Mouse (Mus musculus) heart, embryonic 16.5 days (tissue): ENCODE results near the gene Gm48552. TPM values are rescaled to one million over a fixed set of nuclear protein-coding genes. Genes with fewer than 3 reads are reported as not detected.

ENCODE experiments used
- ATAC-seq: fragments of 200-750 bp; cut with Nextera tagmentation; replicated peaks from 2 replicates; pipeline ENCODE4 v1.8.0; 2017; ENCODE audit warnings: moderate number of reproducible peaks; ENCODE audit not compliant: insufficient read depth, low FRiP score; ENCODE audit errors: extremely low read depth
- H3K27ac ChIP-seq: fragments of 300-500 bp; sonication (generic); 2 replicates; pipeline ENCODE4 v1.5.1; 2014; ENCODE audit warnings: mild to moderate bottlenecking, low read length, control low read depth, moderate library complexity
- H3K27me3 ChIP-seq: fragments of 300-500 bp; sonication (generic); 2 replicates; pipeline ENCODE4 v1.6.1; 2014; ENCODE audit warnings: low read length, mixed read lengths; ENCODE audit not compliant: control insufficient read depth, insufficient read depth
- H3K36me3 ChIP-seq: fragments of 300-500 bp; sonication (generic); 2 replicates; pipeline ENCODE4 v1.6.1; 2014; ENCODE audit not compliant: control insufficient read depth, insufficient read depth
- H3K4me1 ChIP-seq: fragments of 300-500 bp; sonication (generic); 2 replicates; pipeline ENCODE4 v1.6.1; 2014; ENCODE audit warnings: low read length, mixed read lengths; ENCODE audit not compliant: control insufficient read depth, insufficient read depth
- H3K4me2 ChIP-seq: fragments of 300-500 bp; sonication (generic); 2 replicates; pipeline ENCODE4 v1.6.1; 2014; ENCODE audit warnings: low read depth, mild to moderate bottlenecking, control low read depth, low read length
- H3K4me3 ChIP-seq: fragments of 300-500 bp; sonication (generic); 2 replicates; pipeline ENCODE4 v1.5.1; 2014; ENCODE audit warnings: mild to moderate bottlenecking, control low read depth, low read length
- H3K9ac ChIP-seq: fragments of 300-500 bp; sonication (generic); 2 replicates; pipeline ENCODE4 v1.6.1; 2014; ENCODE audit warnings: low read length, control low read depth
- H3K9me3 ChIP-seq: fragments of 300-500 bp; sonication (generic); replicated peaks from 2 replicates; pipeline ENCODE4 v1.6.1; 2016; ENCODE audit warnings: low read length; ENCODE audit not compliant: control insufficient read depth
- WGBS: fragments of 180-500 bp; shearing (Covaris S2); extraction: QIAGEN DNeasy Blood & Tissue Kit; methylation state at CpG from one replicate; pipeline ENCODE4 v1.1.7; 2014; 5-methylcytosine and 5-hydroxymethylcytosine counted together
- polyA plus RNA-seq: library from polyadenylated mRNA; unstranded; fragments of >200 nt; fragmentation: Nextera tagmentation; extraction: Ambion mirVana; gene quantifications from 2 replicates; pipeline ENCODE4 v1.2.1, GENCODE M21; 2015

Gene Gm48552
- polyA plus RNA-seq, 1 experiment from 2014 or later = 0.83 TPM

DNA sequence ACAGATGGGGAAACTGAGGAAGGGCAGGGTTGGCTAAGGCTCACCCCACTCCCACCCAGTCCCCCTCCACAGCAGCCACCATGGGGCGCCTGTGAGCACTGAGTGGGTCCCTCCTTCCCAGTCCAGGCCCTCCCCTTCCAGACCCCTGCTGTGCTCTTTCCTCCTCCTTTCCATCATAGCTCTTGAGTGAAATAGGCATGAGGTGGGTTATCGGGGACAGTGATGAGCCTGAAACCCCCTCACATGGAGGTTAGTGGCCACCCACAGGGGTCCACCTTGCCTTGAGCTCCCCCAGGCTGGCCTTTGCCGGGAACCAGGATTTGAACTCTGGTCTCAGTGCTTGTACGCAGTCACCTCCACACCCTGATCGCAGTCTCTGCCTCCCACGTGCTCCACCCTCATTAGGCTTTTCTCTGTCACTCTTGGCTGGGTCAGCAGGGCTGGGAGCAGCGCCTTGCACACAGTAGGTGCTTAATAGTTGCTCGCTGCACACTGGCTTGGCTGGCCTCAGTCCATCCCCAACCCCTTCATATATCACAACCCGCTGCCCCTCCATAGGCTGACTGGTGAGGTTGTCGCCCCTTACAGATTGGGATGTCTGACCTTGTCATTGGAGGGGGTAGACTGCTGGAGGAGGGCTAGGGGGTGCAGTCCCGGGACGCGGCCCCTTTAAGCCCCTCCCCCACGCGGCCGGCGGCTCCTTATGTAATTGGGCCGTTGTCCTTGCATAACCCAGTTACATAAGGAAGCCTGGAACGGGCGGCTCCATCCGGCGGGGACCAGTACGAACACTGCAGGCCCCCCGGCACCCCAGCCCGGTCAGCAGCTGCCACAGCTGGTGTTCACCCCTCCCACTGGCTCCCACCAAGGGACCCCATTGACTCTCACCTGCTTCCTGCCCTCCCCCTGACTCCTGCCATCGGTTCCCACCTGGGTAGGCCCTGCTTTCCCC lies 24.8 kb downstream of the Gm48552 start:
- H3K4me1 ChIP-seq = peaks cover 93% of the 10 kb centered on the region
- H3K9ac ChIP-seq = peak overlapping the region; percentile 44
- no peak for ATAC-seq
- H3K4me3 ChIP-seq = 0 out of 2 replicates have a peak overlapping the region, but pooled peaks have one; percentile 19
- no peaks in the 10 kb centered on the region for H3K9me3 ChIP-seq
- H3K27ac ChIP-seq = peak overlapping the region; percentile 100
- H3K36me3 ChIP-seq = 0 out of 2 replicates have a peak, but pooled peaks cover 2% of the 10 kb centered on the region
- H3K4me2 ChIP-seq = peak overlapping the region; percentile 52
- 34% methylated on average over 26 of the region's 26 CpGs for WGBS
- no peaks in the 10 kb centered on the region for H3K27me3 ChIP-seq

DNA sequence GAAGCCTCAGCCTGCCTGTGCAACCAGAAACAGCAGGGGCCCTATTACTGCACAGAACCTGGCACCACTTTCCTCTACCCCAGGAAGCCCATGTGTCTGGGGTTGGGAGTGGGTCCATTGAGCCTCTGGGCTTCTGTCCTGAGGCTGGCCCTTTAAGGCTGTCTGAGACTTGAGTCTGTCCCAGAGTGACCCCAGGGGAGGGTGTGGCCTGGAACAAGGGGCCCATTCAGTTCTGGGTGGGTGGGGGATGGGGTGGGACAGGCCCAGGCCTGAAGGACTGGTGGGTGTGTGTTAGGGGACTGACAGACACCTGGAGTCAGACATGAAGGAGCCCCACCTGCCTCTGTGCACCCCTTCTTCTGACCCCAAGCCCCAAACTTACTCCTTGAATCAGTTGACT lies 25.9 kb downstream of the Gm48552 start:
- ATAC-seq = no peak
- H3K4me2 ChIP-seq = no peak overlapping the region
- peaks cover 93% of the 10 kb centered on the region for H3K4me1 ChIP-seq
- no peaks in the 10 kb centered on the region for H3K9me3 ChIP-seq
- no peak overlapping the region for H3K27ac ChIP-seq
- no peak overlapping the region for H3K4me3 ChIP-seq
- H3K9ac ChIP-seq = peak overlapping the region; percentile 44
- no peaks in the 10 kb centered on the region for H3K27me3 ChIP-seq
- H3K36me3 ChIP-seq = 0 out of 2 replicates have a peak, but pooled peaks cover 2% of the 10 kb centered on the region

- peaks cover 88% of the 10 kb centered on the region for H3K4me1 ChIP-seq
- H3K9me3 ChIP-seq = no peaks in the 10 kb centered on the region
- H3K9ac ChIP-seq = peak overlapping the region; percentile 17; the same call in 1 of the 2 replicates
- WGBS = 83% methylated on average over 5 of the region's 5 CpGs
- peaks cover 4% of the 10 kb centered on the region for H3K36me3 ChIP-seq
- no peak for ATAC-seq
- no peaks in the 10 kb centered on the region for H3K27me3 ChIP-seq
- no peak overlapping the region for H3K27ac ChIP-seq
- no peak overlapping the region for H3K4me3 ChIP-seq
- H3K4me2 ChIP-seq = no peak overlapping the region
These were observed 26.3 kb downstream of the Gm48552 start for GRCm38 (mm10) chr10:81415146-81415545.

- Histone ChIP-seq H3K27ac (peak overlapping the region; percentile 31), H3K9ac (no peak overlapping the region), H3K27me3 (no peaks in the 10 kb centered on the region), H3K4me1 (peaks cover 82% of the 10 kb centered on the region), H3K9me3 (no peaks in the 10 kb centered on the region), H3K36me3 (peaks cover 9% of the 10 kb centered on the region), H3K4me3 (no peak overlapping the region), H3K4me2 (no peak overlapping the region)
- no peak for ATAC-seq
- WGBS = 69% methylated on average over 17 of the region's 17 CpGs
These were observed 26.9 kb downstream of the Gm48552 start for GRCm38 (mm10) chr10:81415549-81416310.

- Histone ChIP-seq H3K9ac (peak overlapping the region; percentile 70), H3K27ac (peak overlapping the region; percentile 77), H3K9me3 (no peaks in the 10 kb centered on the region), H3K4me3 (peak overlapping the region; percentile 46), H3K4me1 (peaks cover 74% of the 10 kb centered on the region), H3K27me3 (no peaks in the 10 kb centered on the region), H3K36me3 (peaks cover 9% of the 10 kb centered on the region), H3K4me2 (peak overlapping the region; percentile 77)
- peak; percentile 11 for ATAC-seq
- WGBS = 4% methylated on average over 22 of the region's 26 CpGs
These were observed 27.9 kb downstream of the Gm48552 start for GRCm38 (mm10) chr10:81416581-81417226.

DNA sequence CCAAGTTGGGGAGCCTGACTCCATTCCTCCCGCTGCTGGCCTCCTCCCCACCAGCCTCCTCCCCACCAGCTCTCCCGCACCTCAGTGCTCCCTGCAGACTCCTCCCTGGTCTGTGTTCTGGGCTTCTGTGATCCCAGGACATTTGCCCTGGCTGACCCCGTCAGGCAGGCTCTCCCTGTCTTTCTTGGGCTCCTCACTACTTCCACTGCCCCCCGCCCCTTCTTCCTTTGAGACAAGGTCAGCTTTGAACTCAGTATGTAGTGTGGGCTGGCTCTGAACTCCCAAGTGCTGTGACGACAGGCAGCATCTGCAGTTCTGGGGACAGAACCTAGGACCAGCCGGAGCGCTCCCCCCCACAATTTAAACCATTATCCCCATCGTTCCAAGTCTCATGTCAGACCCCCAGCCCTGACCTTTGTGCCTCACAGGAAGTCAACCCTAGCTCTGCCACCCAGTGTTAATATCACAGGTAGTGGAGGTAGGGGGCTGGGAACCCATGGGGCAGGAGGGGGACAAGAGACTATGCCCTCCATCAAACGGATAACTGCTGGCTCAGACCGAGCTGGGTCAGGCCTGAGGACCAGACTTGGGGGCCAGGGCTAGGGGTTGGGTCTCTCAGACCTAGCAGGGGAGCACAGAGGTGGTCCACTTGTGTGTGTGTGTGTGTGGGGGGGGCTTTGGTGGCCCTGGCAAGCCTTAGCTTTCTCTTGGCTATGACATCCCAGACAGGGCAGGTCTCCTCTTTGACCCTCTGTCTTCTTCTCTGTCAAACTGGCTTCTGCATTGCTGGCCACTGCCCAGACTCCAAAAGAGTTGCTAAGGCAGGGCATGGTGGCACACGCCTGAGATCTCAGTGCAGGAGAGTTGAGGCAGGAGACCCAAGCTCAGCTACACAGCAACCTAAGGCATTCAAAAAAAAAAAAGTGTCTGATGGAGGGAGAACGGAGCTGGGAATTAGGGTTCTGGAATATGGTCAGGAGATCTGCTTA lies 28.7 kb downstream of the Gm48552 start:
- no peaks in the 10 kb centered on the region for H3K9me3 ChIP-seq
- peak overlapping the region; percentile 77 for H3K4me2 ChIP-seq
- H3K9ac ChIP-seq = peak overlapping the region; percentile 70
- peaks cover 66% of the 10 kb centered on the region for H3K4me1 ChIP-seq
- peak overlapping the region; percentile 46 for H3K4me3 ChIP-seq
- no peaks in the 10 kb centered on the region for H3K27me3 ChIP-seq
- peaks cover 9% of the 10 kb centered on the region for H3K36me3 ChIP-seq
- peak; percentile 12; the same call in 1 of the 2 replicates for ATAC-seq
- WGBS = 57% methylated on average over 12 of the region's 12 CpGs
- peak overlapping the region; percentile 77 for H3K27ac ChIP-seq

GRCm38 (mm10) chr10:81418216-81419070 lies 29.6 kb downstream of the Gm48552 start:
- H3K9me3 ChIP-seq = no peaks in the 10 kb centered on the region
- no peak overlapping the region for H3K27ac ChIP-seq
- H3K4me1 ChIP-seq = peaks cover 57% of the 10 kb centered on the region
- ATAC-seq = no peak
- 47% methylated on average over 11 of the region's 11 CpGs for WGBS
- peaks cover 7% of the 10 kb centered on the region for H3K36me3 ChIP-seq
- no peak overlapping the region for H3K4me3 ChIP-seq
- peak overlapping the region; percentile 17; the same call in 1 of the 2 replicates for H3K9ac ChIP-seq
- no peaks in the 10 kb centered on the region for H3K27me3 ChIP-seq
- no peak overlapping the region for H3K4me2 ChIP-seq
